Mouse (Mus musculus): ENCODE measurements at regions not wholly inside any gene's neighbourhood (a gene's known extent, or its start where the extent isn't known, plus 50 kb on each side); places are given as distances from the start of the nearest gene placed in this dataset.

DNA sequence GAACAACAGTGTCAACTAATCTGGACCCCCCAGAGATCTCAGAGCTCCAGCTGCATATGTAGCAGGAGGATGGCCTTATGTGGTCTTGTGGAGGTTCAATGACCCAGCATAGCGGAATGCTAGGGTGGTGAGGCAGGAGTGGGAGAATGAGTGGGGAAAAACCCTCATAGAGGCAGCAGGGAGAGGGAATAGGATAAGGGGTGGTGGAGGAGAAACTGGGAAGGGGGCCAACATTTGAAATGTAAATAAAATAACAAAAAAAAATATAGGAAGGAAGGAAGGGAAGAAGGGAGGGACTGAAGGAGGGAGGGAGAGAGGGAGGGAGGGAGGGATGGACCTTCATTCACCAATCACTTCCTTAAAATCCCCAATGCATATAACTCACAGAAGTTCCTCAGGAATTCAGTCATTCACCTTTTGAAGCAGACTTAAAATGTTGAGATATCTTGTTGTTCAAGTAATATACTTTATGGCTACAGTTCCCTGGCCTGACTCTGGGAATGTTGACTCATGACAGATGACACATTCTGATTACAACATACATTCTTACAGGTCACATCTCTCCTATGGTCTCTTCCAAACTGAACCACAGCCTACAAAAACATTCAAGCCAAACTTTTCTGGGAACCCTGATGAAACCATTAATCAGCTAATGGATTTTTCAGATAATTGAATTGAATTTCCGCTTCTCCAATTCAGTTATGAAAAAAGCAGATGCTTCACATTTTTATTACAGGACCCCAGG is 471.3 kb upstream of the Htr2a start:
- no peak for TF ChIP-seq CTCF (IDR thresholded peaks at IDR 0.05; ENCODE audit: insufficient read depth, low read depth, low read length)
- no peak for TF ChIP-seq POLR2A (IDR thresholded peaks at IDR 0.05; ENCODE audit: insufficient read depth, low read depth, low read length)
